Mouse (Mus musculus) fibroblast of lung, adult 2 months (primary cell): ENCODE measurements around the gene Rhno1.

Experiments used
- DNase-seq: peaks from one replicate; pipeline ENCODE4 v3.0.0-alpha.2; 2011; ENCODE audit warnings: low read depth

The Rhno1 gene

DNA sequence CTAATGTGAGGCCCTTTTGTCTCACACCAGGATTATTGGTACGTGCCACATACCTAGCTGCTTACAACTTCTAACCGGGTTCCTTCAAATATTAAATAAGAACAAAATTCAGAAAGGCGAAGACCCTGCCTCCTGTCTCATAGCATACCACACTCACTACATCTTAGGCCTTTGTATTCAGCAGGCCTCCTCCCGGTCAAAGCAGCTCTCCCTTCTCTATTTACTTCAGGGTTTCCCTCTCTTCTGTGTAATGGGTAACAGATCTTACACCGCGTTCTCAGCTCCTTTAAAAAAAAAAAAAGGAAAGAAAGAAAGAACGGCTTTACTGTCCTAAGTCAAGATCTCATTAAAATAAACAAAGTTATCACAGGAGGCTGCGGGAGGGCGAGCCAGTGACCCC, 810 bp downstream of the Rhno1 start:
- DNase-seq: no peak

DNA sequence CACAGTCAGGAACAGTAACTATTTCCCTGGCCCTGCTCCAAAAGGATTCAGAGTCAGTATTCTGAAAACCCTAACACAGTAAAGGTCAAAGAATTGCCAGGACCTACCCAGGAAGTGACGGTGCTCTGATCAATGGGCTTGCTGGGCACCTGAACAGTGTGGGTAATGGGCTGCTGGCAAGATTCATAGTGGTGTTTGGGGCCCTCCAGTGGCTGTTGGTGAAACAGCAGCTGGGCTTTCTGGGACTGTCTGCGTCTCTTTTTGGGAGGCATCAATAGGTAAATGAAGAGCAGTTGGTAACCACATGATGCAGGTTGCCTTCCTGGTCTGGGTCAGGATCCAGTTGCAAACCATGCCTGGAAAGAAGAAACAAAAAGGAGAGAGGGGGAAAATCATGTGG, 3.7 kb downstream of the Rhno1 start:
- DNase-seq: no peak

DNA sequence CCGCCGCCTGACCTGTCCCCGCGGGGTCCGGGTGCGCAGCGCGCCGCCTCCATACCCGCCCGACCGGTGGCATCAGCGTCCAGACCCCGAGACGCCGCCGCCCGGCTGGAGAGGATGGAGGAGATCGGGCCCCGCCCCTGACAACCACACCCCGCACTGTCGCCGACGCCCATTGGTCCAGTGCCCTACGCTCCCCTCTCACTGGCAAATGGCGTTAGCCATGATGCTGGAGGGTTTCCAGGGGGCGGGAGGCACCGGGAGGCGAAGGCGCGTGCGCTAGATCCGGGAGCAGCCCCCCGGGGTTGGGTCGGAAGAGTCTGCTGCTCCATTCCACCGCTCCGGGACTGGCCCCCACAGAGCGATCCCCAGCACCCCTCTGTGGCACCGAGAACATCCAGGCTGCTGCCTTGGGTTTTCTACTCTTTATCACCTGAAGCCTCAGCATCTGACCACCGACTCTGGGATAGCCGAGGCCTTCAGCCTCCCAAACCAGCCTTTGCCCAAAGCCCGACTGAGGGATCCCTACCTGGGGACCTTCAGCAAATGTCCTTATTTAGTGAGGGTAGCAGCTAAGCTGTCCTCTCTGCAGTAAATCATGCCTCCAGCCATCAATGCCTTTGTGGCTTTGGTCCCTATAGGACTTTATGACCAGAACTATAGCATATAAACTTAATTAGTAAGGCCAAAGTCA, 6.8 kb downstream of the Rhno1 start, which contains the start of gene Tulp3:
TSS of gene Tulp3 (minus strand) at position 126 of the 691 bp plus-strand sequence.
- DNase-seq: peak; percentile 84

DNA sequence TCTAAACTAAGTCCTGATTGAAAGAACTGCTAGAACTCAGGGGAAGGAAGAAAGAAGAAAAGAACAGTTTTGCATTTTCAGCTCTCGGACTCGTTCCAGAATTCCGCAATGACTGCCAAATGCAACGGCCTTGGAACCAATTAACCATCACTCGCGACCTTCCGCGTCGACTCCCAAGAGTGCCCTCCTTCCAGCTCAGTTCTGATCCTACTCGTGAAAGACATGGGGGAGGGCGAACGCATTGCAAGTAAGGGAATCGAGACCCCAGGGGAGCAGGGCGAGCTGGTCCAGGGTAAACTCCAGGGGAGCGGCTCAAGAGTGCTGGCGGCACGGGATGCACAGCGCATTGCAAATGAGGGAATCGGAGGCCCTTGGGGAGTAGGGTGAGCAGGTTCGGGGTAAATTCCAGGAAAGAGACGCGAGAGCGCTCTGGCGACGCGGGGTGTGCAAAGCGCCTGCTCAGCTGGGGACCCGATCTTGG, 7.5 kb downstream of the Rhno1 start:
- DNase-seq: no peak

DNA sequence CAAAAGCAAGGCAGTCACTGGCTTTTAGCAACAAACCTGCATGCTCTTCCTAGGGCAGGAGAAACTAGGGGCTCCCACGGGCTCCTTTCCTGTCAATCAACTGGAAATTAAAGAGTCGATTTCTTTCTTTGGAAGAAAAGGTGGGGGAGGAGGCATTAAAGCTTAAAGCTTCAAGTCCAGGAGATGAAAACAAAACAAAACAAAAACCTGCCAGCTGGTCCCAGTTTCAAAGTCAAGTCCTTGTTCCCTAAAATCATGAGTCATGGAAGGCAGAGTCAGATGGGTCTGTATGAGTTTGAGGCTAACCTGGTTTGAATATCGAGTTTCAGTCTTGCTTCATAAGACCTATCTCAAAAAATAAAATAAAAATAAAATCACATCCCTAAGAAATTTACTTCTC, 8.6 kb downstream of the Rhno1 start:
- peak; percentile 48 for DNase-seq

DNA sequence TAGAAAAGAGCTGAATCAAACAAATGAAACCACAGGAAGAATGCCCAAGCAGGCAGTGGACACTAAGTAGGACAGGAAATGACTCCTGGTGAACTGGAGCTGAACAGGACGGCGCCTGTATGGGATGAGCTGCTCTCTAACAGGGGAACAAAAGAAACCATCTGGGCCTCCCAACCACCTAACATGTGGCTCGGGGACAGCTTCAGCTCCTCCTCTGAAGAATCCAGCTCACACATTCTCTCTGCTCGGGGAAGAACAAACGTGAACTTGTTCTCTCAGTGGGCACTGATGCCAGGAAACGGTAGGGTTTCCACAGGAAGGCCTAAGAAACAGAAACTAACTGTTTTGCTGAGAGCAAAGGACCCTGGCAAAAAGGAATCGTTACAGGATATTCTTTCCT, 13.0 kb downstream of the Rhno1 start:
- DNase-seq: no peak

DNA sequence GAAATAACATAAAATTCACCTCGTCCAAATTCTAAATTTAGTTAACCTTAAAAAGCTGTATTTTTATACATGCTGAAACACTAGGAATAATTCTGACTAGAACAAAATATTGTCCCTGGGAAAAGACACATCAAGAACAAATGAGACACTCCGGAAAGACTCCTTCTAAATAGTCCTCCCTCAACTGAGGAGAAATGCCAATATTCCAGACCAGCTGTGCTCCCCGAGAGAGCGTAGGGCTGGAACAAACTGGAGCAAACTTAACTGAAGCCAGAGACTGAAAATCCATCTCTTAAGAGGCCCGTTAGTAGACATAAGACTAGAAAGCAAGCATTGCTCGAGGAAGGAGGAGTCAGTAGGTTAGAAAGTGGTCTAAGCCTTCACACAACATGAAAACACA, 15.9 kb downstream of the Rhno1 start:
- no peak for DNase-seq

DNA sequence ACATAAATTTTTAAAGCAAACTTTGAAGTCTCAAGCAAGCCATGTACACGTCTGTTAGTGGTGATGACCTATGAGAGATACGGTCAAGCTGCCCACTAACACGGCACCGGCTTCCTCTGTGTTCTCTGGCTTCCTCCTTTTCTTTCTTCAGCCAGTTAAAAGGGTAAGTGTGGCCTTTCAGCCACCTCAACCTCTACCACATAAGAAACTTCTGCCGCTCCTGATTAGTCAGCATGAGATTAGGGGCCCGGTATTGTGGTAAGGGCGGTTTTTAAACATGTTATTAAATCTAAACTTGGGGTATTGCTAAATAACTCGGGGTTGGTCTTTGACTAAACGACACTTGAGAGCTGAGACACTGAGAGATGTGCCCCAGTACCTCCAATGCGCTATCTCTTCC, 17.1 kb downstream of the Rhno1 start:
- DNase-seq: no peak

DNA sequence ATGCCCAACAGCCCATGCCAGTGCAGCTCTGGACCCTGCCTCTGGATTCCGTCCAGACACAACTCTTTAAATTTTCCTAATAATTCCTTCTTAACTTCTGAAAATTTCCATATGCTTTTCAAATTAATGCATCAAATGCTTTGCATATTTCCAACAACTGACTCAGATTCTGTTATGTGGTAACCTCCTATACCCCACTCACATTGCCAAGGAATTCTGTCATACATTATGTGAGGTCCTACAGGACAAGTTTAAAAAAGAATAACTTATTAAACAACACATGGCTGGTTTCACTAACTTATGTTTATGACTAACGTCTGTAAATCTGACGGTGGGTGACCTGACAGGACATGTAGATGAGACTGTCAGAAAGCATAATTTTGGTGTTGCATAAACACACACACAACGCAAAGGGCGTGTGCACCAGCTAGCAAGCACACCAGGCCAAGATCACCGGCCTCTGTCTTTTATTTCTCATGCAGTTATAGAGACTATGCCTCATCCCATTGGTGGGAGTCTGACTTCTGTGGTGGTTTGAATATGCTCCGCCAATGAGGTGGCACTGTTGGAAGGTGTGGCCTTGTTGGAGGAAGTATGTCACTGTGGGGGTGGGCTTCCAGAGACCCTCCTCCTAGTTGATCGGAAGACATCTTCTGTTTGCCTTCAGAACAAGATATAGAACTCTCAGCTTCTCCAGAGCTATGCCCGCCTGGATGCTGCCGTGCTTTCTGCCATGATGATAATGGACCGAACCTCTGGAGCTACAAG, 20.6 kb downstream of the Rhno1 start:
- DNase-seq: no peak

DNA sequence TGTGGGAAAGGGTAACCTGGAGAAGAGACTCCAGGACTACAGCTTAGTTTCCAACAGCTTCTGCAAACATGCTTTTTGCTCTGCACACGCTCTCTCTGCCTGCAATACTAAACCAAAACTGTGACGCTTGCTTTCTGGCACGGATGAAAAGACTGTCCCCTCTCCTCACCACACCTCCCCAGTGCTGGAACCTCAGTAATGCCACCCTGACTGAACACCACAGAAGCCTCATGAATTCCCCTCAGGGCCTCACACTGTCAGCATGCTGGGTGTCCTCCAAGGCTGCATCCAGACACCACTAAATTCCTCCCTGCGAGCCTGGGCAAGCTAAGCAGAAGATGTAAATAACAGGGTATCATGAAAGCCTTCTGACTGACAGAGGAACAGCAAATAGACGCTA, 23.8 kb downstream of the Rhno1 start:
- no peak for DNase-seq

DNA sequence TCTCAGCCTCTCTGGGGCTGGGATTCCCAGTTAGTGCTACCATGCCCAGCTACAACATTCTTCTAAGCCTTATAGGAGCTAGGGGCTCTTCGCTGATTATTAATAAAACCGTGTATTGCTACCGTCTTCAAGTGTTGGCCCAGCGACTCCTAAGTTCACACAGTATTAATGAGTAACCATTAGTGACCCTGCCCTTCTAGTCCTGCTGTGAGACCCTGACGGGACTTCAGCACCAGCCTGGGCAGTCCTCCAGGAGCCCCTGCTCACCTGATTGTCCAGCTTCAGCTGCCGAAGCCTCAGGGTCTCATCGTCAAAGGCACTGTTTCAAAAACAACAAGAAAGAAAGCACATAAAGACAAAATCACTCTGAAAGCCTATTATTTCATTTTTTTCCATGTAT, 25.2 kb downstream of the Rhno1 start:
- DNase-seq: no peak

DNA sequence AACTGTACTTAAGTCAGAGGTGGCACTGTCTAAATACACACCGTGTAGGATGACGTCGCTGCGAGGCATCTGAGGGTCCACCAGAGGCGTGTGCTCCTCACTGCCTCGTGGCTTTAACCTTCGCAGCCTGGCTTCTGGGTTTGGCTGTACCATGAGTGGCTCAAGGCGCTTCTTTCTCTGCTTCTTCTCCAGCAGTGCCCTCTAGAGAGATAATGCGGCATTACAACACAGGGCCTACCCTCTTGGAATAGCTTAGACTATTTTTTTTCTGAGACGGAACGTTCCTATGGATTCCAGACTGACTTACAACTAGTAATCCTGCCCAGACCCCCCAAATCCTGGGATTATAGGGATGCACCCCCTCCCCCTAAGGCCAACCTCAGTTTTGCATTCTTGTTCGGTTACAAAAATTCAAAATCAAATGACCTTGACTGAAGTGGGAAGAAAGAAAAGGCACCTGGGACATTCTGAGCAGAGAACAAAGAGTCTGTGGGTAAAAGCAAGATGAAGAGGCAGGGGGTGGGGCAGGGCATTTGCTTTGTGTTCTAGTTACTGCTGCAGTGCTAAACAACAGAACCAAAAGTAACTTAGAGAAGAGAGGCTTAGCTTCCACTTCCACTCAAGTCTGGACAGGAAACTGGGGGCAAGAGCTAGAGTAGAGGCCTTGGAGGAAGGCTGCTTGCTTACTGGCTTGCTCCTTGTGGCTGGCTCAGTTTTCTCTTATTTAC, 28.1 kb downstream of the Rhno1 start:
- peak; percentile 44 for DNase-seq

DNA sequence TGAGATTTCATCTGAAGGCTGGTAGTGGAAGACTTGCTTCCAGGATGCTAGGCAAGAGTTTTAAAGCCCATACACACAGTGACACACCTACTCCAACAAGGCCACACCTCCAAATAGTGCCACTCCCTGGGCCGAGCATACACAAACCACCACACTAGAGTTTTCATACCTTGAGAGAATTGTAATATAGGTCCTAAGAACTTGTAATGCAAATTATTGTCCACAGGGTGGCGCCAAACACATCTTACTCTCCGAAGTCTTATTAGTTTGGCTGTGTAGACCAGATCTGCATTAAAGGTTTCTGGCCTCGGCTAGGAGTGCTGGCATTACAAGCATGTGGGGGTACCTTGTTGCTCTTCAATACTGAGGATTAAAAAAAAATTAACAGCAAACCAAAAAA, 44.4 kb downstream of the Rhno1 start:
- DNase-seq: no peak

DNA sequence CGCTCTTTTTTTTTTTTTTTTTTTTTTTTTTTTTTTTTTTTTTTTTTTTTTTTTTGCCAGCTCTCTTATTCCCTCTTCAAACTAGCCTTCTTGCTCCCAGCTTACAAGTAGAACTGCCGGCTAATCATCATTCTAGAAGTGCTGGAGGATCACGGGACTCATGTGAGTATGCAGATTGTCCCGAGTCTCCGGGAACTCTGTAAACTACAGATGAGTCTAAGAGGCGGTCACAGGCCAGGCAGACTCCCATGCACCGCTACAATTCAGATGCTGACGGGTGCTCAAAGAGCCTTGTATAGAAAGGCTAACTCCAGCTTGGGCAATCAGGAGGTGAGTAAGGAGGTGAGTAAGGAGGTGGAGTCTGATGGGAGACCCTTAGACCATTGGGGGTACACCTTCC, 47.1 kb downstream of the Rhno1 start:
- no peak for DNase-seq

DNA sequence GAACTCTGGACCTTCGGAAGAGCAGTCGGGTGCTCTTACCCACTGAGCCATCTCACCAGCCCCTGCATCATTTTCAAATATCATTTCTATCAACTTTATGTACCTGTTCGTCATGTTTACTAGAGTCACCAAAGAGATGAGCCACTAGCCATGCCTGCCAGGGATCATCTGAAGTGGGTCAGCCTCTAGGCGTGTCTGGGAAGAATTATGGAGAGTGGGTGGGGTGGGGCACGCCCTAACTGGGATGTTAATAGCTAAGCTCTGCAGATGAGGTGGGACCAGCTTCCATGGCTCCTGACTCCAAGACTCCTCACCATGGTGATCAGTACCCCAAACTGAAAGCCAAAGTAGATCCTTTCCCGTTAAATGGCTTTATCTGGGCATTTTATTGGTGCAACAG, 47.9 kb downstream of the Rhno1 start:
- DNase-seq: no peak

DNA sequence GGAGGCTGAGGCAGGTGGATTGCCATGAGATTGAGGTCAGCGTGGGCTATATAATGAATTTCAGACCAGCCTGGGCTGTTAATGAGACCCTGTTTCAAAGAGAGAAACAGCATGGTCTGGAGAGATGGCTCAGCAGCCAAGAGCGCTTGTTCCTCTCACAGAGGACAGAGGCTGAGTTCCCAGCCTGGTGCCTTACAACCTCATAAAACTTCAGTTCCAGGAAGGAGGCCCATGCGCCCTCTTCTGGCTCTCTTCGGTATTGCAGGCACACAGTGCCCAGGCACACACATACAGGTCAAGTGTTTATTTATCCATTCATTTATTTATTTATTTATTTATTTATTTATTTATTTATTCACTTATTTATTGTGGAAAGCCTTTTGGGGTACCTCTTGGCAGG, 54.4 kb downstream of the Rhno1 start:
- DNase-seq: no peak
